Mouse (Mus musculus): Measurements from ENCODE around the gene Cops7b. TPM values are rescaled to one million over a fixed set of nuclear protein-coding genes. Genes with fewer than 3 reads are reported as not detected.

Gene Cops7b
- polyA plus RNA-seq, 1 experiment from 2014 or later, result 39.1 TPM

- H3K27ac ChIP-seq (replicated peaks), result no peak overlapping the region
- ATAC-seq (ENCODE audit: insufficient number of reproducible peaks, low FRiP score, low TSS enrichment, low read depth), result no peak
- no peaks in the 10 kb centered on the region for H3K27me3 ChIP-seq
- no peak overlapping the region for H3K9ac ChIP-seq
- H3K4me1 ChIP-seq, result no peaks in the 10 kb centered on the region
- no peaks in the 10 kb centered on the region for H3K9me3 ChIP-seq (replicated peaks)
- WGBS, result 78% methylated on average over 2 of the region's 2 CpGs
- no peak overlapping the region for H3K4me2 ChIP-seq (replicated peaks)
- peaks cover 15% of the 10 kb centered on the region for H3K36me3 ChIP-seq
- no peak overlapping the region for H3K4me3 ChIP-seq (replicated peaks)
Observed at GRCm38 (mm10) chr1:86562663-86563062, 20.0 kb upstream of the Cops7b start.

GRCm38 (mm10) chr1:86568409-86568808 lies 14.3 kb upstream of the Cops7b start:
- Histone ChIP-seq H3K36me3 (peaks cover 21% of the 10 kb centered on the region), H3K27me3 (no peaks in the 10 kb centered on the region), H3K27ac (replicated peaks) (no peak overlapping the region), H3K9ac (no peak overlapping the region), H3K4me2 (replicated peaks) (no peak overlapping the region), H3K9me3 (replicated peaks) (no peaks in the 10 kb centered on the region), H3K4me3 (replicated peaks) (no peak overlapping the region), H3K4me1 (no peaks in the 10 kb centered on the region)
- ATAC-seq (ENCODE audit: insufficient number of reproducible peaks, low FRiP score, low TSS enrichment, low read depth), result no peak
- 83% methylated on average over 2 of the region's 2 CpGs for WGBS

GRCm38 (mm10) chr1:86569292-86569860 lies 13.3 kb upstream of the Cops7b start:
- H3K9me3 ChIP-seq (replicated peaks), result no peaks in the 10 kb centered on the region
- peaks cover 16% of the 10 kb centered on the region for H3K36me3 ChIP-seq
- H3K27me3 ChIP-seq, result no peaks in the 10 kb centered on the region
- ATAC-seq (ENCODE audit: insufficient number of reproducible peaks, low FRiP score, low TSS enrichment, low read depth), result no peak
- no peak overlapping the region for H3K9ac ChIP-seq
- H3K27ac ChIP-seq (replicated peaks), result no peak overlapping the region
- no peak overlapping the region for H3K4me3 ChIP-seq (replicated peaks)
- no peaks in the 10 kb centered on the region for H3K4me1 ChIP-seq
- no peak overlapping the region for H3K4me2 ChIP-seq (replicated peaks)
- 90% methylated on average over 2 of the region's 2 CpGs for WGBS

- H3K4me3 ChIP-seq (replicated peaks), result no peak overlapping the region
- no peaks in the 10 kb centered on the region for H3K27me3 ChIP-seq
- peaks cover 16% of the 10 kb centered on the region for H3K36me3 ChIP-seq
- no peak overlapping the region for H3K4me2 ChIP-seq (replicated peaks)
- no peak for ATAC-seq (ENCODE audit: insufficient number of reproducible peaks, low FRiP score, low TSS enrichment, low read depth)
- H3K9me3 ChIP-seq (replicated peaks), result no peaks in the 10 kb centered on the region
- 92% methylated on average over 2 of the region's 2 CpGs for WGBS
- no peak overlapping the region for H3K27ac ChIP-seq (replicated peaks)
- H3K9ac ChIP-seq, result no peak overlapping the region
- H3K4me1 ChIP-seq, result no peaks in the 10 kb centered on the region
Observed at GRCm38 (mm10) chr1:86571381-86571780, 11.3 kb upstream of the Cops7b start.

- no peaks in the 10 kb centered on the region for H3K9me3 ChIP-seq (replicated peaks)
- no peak for ATAC-seq (ENCODE audit: insufficient number of reproducible peaks, low FRiP score, low TSS enrichment, low read depth)
- WGBS, result 83% methylated on average over 4 of the region's 4 CpGs
Observed at GRCm38 (mm10) chr1:86571941-86572340, 10.8 kb upstream of the Cops7b start.

GRCm38 (mm10) chr1:86580426-86580825 lies 2.3 kb upstream of the Cops7b start:
- no peak overlapping the region for H3K4me3 ChIP-seq (replicated peaks)
- H3K4me2 ChIP-seq (replicated peaks), result no peak overlapping the region
- 83% methylated on average over 6 of the region's 6 CpGs for WGBS
- H3K27ac ChIP-seq (replicated peaks), result no peak overlapping the region
- ATAC-seq (ENCODE audit: insufficient number of reproducible peaks, low FRiP score, low TSS enrichment, low read depth), result no peak
- H3K4me1 ChIP-seq, result peaks cover 16% of the 10 kb centered on the region
- H3K9ac ChIP-seq, result no peak overlapping the region
- no peaks in the 10 kb centered on the region for H3K36me3 ChIP-seq
- H3K9me3 ChIP-seq (replicated peaks), result no peaks in the 10 kb centered on the region
- H3K27me3 ChIP-seq, result no peaks in the 10 kb centered on the region

More at GRCm38 (mm10) chr1:86571941-86572340, 10.8 kb upstream of the Cops7b start:
- no peak overlapping the region for H3K4me3 ChIP-seq (replicated peaks)
- H3K4me1 ChIP-seq, result no peaks in the 10 kb centered on the region
- H3K27ac ChIP-seq (replicated peaks), result no peak overlapping the region
- no peak overlapping the region for H3K4me2 ChIP-seq (replicated peaks)
- peaks cover 16% of the 10 kb centered on the region for H3K36me3 ChIP-seq
- H3K27me3 ChIP-seq, result no peaks in the 10 kb centered on the region
- no peak overlapping the region for H3K9ac ChIP-seq

- H3K27me3 ChIP-seq, result no peaks in the 10 kb centered on the region
- WGBS, result 2% methylated on average over 34 of the region's 38 CpGs
- H3K4me2 ChIP-seq (replicated peaks), result peak overlapping the region; percentile 62
- peak overlapping the region; percentile 70 for H3K27ac ChIP-seq (replicated peaks)
- H3K9me3 ChIP-seq (replicated peaks), result no peaks in the 10 kb centered on the region
- peak; percentile 78 for ATAC-seq (ENCODE audit: insufficient number of reproducible peaks, low FRiP score, low TSS enrichment, low read depth)
- H3K4me1 ChIP-seq, result peaks cover 19% of the 10 kb centered on the region
- H3K9ac ChIP-seq, result peak overlapping the region; percentile 79
- H3K4me3 ChIP-seq (replicated peaks), result peak overlapping the region; percentile 78
- H3K36me3 ChIP-seq, result no peaks in the 10 kb centered on the region
Observed at GRCm38 (mm10) chr1:86581692-86582450, 833 bp upstream of the Cops7b start.

- no peaks in the 10 kb centered on the region for H3K36me3 ChIP-seq
- no peaks in the 10 kb centered on the region for H3K27me3 ChIP-seq
- no peak for ATAC-seq (ENCODE audit: insufficient number of reproducible peaks, low FRiP score, low TSS enrichment, low read depth)
- no peak overlapping the region for H3K9ac ChIP-seq
- no peaks in the 10 kb centered on the region for H3K9me3 ChIP-seq (replicated peaks)
- H3K4me2 ChIP-seq (replicated peaks), result no peak overlapping the region
- peaks cover 29% of the 10 kb centered on the region for H3K4me1 ChIP-seq
- H3K4me3 ChIP-seq (replicated peaks), result no peak overlapping the region
- no peak overlapping the region for H3K27ac ChIP-seq (replicated peaks)
- 71% methylated on average over 2 of the region's 2 CpGs for WGBS
Observed at GRCm38 (mm10) chr1:86583709-86584108, 1.0 kb downstream of the Cops7b start.

- 2% methylated on average over 26 of the region's 26 CpGs for WGBS
- Histone ChIP-seq H3K9me3 (replicated peaks) (no peaks in the 10 kb centered on the region), H3K4me1 (peaks cover 20% of the 10 kb centered on the region), H3K4me3 (replicated peaks) (peak overlapping the region; percentile 94), H3K27ac (replicated peaks) (no peak overlapping the region; the same call in 1 of the 2 replicates), H3K4me2 (replicated peaks) (peak overlapping the region; percentile 74), H3K9ac (peak overlapping the region; percentile 92), H3K27me3 (no peaks in the 10 kb centered on the region), H3K36me3 (peaks cover 21% of the 10 kb centered on the region; the same call in 1 of the 2 replicates)
- no peak for ATAC-seq (ENCODE audit: insufficient number of reproducible peaks, low FRiP score, low TSS enrichment, low read depth)
Observed at GRCm38 (mm10) chr1:86586992-86587391, 4.3 kb downstream of the Cops7b start.

- Histone ChIP-seq H3K9me3 (replicated peaks) (no peaks in the 10 kb centered on the region), H3K27ac (replicated peaks) (no peak overlapping the region), H3K27me3 (no peaks in the 10 kb centered on the region), H3K9ac (no peak overlapping the region), H3K4me2 (replicated peaks) (no peak overlapping the region), H3K4me1 (no peaks in the 10 kb centered on the region), H3K36me3 (peaks cover 73% of the 10 kb centered on the region), H3K4me3 (replicated peaks) (no peak overlapping the region)
- WGBS, result 91% methylated on average over 7 of the region's 7 CpGs
- no peak for ATAC-seq (ENCODE audit: insufficient number of reproducible peaks, low FRiP score, low TSS enrichment, low read depth)
Observed at GRCm38 (mm10) chr1:86594539-86594938, 11.8 kb downstream of the Cops7b start.

GRCm38 (mm10) chr1:86595315-86595714 lies 12.6 kb downstream of the Cops7b start:
- H3K27ac ChIP-seq (replicated peaks), result no peak overlapping the region
- ATAC-seq (ENCODE audit: insufficient number of reproducible peaks, low FRiP score, low TSS enrichment, low read depth), result no peak
- H3K9ac ChIP-seq, result no peak overlapping the region
- 84% methylated on average over 6 of the region's 6 CpGs for WGBS
- H3K36me3 ChIP-seq, result peaks cover 71% of the 10 kb centered on the region
- H3K9me3 ChIP-seq (replicated peaks), result no peaks in the 10 kb centered on the region
- H3K4me2 ChIP-seq (replicated peaks), result no peak overlapping the region
- no peaks in the 10 kb centered on the region for H3K27me3 ChIP-seq
- no peaks in the 10 kb centered on the region for H3K4me1 ChIP-seq
- no peak overlapping the region for H3K4me3 ChIP-seq (replicated peaks)
